Mouse (Mus musculus) heart, adult 2 months (tissue): ENCODE data around the gene Cxcl9. TPM values are rescaled to one million over a fixed set of nuclear protein-coding genes. Genes with fewer than 3 reads are reported as not detected.

Experiments
- DNase-seq, 2 experiments: peaks; one replicate each; pipeline ENCODE4 v3.0.0; 2021
- H3K27ac ChIP-seq: fragments of 200-600 bp; 2 replicates; pipeline ENCODE4 v1.8.1; 2022
- H3K27me3 ChIP-seq: fragments of 200-500 bp; 2 replicates; pipeline ENCODE4 v1.6.1; 2012; ENCODE audit warnings: mild to moderate bottlenecking, low read length, inconsistent platforms, mixed read lengths; ENCODE audit not compliant: control insufficient read depth, insufficient read depth
- H3K36me3 ChIP-seq: fragments of 200-500 bp; 2 replicates; pipeline ENCODE4 v1.6.1; 2012; ENCODE audit warnings: low read length, inconsistent platforms; ENCODE audit not compliant: control insufficient read depth, insufficient read depth
- H3K4me1 ChIP-seq: fragments of 200-500 bp; 2 replicates; pipeline ENCODE4 v1.6.1; 2011; ENCODE audit warnings: low read length; ENCODE audit not compliant: control insufficient read depth, insufficient read depth
- H3K4me3 ChIP-seq: fragments of 200-600 bp; 2 replicates; pipeline ENCODE4 v1.8.1; 2022
- H3K79me2 ChIP-seq: fragments of 200-500 bp; replicated peaks from 2 replicates; pipeline ENCODE4 v1.6.1; 2012; ENCODE audit warnings: mild to moderate bottlenecking, inconsistent platforms, low read length, moderate library complexity, mixed read lengths; ENCODE audit not compliant: control insufficient read depth, insufficient read depth
- H3K9ac ChIP-seq: fragments of 200-500 bp; 2 replicates; pipeline ENCODE4 v1.6.1; 2012; ENCODE audit warnings: low read depth, mild to moderate bottlenecking, control low read depth, inconsistent platforms, low read length, mixed read lengths
- CTCF ChIP-seq: fragments of 200-600 bp; IDR thresholded peaks from 2 replicates; pipeline ENCODE4 v1.8.1; 2022; ENCODE audit warnings: antibody characterized with exemption, mild to moderate bottlenecking, moderate library complexity
- EP300 ChIP-seq: fragments of 200-500 bp; IDR thresholded peaks from 2 replicates; pipeline ENCODE4 v1.6.1; 2011; ENCODE audit warnings: low read depth, low read length, control low read depth; ENCODE audit not compliant: insufficient read depth
- POLR2A ChIP-seq: fragments of 200-500 bp; IDR thresholded peaks from 2 replicates; pipeline ENCODE4 v1.6.1; 2011; ENCODE audit warnings: mild to moderate bottlenecking, low read depth, low read length, control low read depth; ENCODE audit not compliant: insufficient read depth
- WGBS: fragments of 180-500 bp; shearing (Covaris S2); methylation state at CpG from one replicate; pipeline ENCODE4 v1.1.7; 2018; 5-methylcytosine and 5-hydroxymethylcytosine counted together
- intact Hi-C: fragments of 180-260 bp; cut with DNase I; formaldehyde crosslinking; loops from one replicate; pipeline ENCODE4 v1.15.1; 2025
- polyA plus RNA-seq: library from polyadenylated mRNA; depleted of rRNA; stranded (reverse); fragments of >200 nt; gene quantifications from 2 replicates; pipeline ENCODE4 v1.2.3, GENCODE M21; 2012
- total RNA-seq, 2 experiments: library from RNA; stranded (reverse); gene quantifications; 2 replicates each; pipeline ENCODE4 v1.2.3; 2021

Gene Cxcl9
- total and polyA plus RNA-seq, 3 experiments: 2.8 to 21.0 (median 3.0) TPM

- H3K36me3 ChIP-seq: no peaks in the 10 kb centered on the region
- H3K4me1 ChIP-seq: peaks cover 6% of the 10 kb centered on the region
- peak within 1 kb of the TSS; percentile 92 for H3K4me3 ChIP-seq
- H3K79me2 ChIP-seq: no peaks in the 10 kb centered on the region
- 2% methylated on average over 41 of the region's 41 CpGs for WGBS
- TF ChIP-seq POLR2A (0 out of 2 replicates have a peak, but pooled peaks have one; percentile 42), EP300 (peak; percentile 92), CTCF (peak; percentile 86)
- peak within 1 kb of the TSS; percentile 84 for H3K9ac ChIP-seq
- intact Hi-C loops: loop anchor here (2.0 to 10.0 kb wide), 3 partner anchors 31 to 115 kb away; partner anchors contain the start of gene Naaa
- peak within 1 kb of the TSS; percentile 78 for H3K27ac ChIP-seq
- H3K27me3 ChIP-seq: no peaks in the 10 kb centered on the region
- peak; percentile 93 to 94 for DNase-seq
These were observed 18.0 kb downstream of the Cxcl9 start, which contains the start of gene Sdad1 for GRCm38 (mm10) chr5:92309681-92310511. Gene Sdad1, minus strand, starts transcription at chr5:92310479.

- Histone ChIP-seq H3K36me3 (no peaks in the 10 kb centered on the region), H3K9ac (no peak overlapping the region)
- no peak for TF ChIP-seq EP300
- no peak for TF ChIP-seq CTCF
- no peak for TF ChIP-seq POLR2A
These were observed 23.6 kb downstream of the Cxcl9 start for GRCm38 (mm10) chr5:92304291-92304690.

GRCm38 (mm10) chr5:92302149-92302840 is 25.6 kb downstream of the Cxcl9 start:
- no peaks in the 10 kb centered on the region for H3K36me3 ChIP-seq
- H3K27me3 ChIP-seq: no peaks in the 10 kb centered on the region
- WGBS: 52% methylated on average over 13 of the region's 13 CpGs
- TF ChIP-seq EP300 (no peak), POLR2A (no peak), CTCF (no peak)
- no peak overlapping the region for H3K4me3 ChIP-seq
- no peak for DNase-seq
- intact Hi-C loops: loop anchor here (10.0 kb wide), 1 partner anchor 107 kb away; no protein-coding TSS in a partner anchor
- H3K4me1 ChIP-seq: no peaks in the 10 kb centered on the region
- H3K27ac ChIP-seq: no peak overlapping the region
- no peaks in the 10 kb centered on the region for H3K79me2 ChIP-seq
- H3K9ac ChIP-seq: no peak overlapping the region

More at GRCm38 (mm10) chr5:92304291-92304690, 23.6 kb downstream of the Cxcl9 start:
- H3K4me1 ChIP-seq: no peaks in the 10 kb centered on the region
- no peak for DNase-seq
- H3K27me3 ChIP-seq: no peaks in the 10 kb centered on the region
- 78% methylated on average over 3 of the region's 3 CpGs for WGBS
- H3K4me3 ChIP-seq: no peak overlapping the region
- intact Hi-C loops: loop anchor here (10.0 kb wide), 1 partner anchor 109 kb away; no protein-coding TSS in a partner anchor
- no peaks in the 10 kb centered on the region for H3K79me2 ChIP-seq
- no peak overlapping the region for H3K27ac ChIP-seq

DNA sequence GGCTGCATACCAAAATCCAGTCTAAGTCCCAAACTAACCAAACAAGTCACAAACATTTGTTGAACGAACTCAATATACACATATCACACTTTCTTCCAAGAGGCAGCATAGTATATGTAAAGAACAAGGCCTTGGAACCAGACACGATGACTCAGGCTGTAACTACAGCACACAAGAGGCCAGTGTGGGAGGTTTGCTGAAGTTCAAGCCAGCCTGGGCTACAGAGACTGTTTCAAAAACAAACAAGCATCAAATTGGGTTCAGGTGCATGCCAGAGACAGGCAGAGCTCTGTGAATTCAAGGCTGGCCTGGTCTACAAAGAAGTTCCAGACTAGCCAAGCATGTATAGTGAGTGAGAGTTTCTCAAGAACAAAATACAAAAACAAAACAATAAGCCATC is 33.4 kb downstream of the Cxcl9 start:
- Histone ChIP-seq H3K27ac (no peak overlapping the region), H3K36me3 (no peaks in the 10 kb centered on the region), H3K79me2 (no peaks in the 10 kb centered on the region), H3K27me3 (no peaks in the 10 kb centered on the region), H3K4me3 (no peak overlapping the region), H3K9ac (no peak overlapping the region), H3K4me1 (no peaks in the 10 kb centered on the region)
- no peak for DNase-seq
- 88% methylated on average over 2 of the region's 2 CpGs for WGBS
- no peak for TF ChIP-seq CTCF
- no peak for TF ChIP-seq POLR2A
- no peak for TF ChIP-seq EP300
- intact Hi-C loops: no loop called here

DNA sequence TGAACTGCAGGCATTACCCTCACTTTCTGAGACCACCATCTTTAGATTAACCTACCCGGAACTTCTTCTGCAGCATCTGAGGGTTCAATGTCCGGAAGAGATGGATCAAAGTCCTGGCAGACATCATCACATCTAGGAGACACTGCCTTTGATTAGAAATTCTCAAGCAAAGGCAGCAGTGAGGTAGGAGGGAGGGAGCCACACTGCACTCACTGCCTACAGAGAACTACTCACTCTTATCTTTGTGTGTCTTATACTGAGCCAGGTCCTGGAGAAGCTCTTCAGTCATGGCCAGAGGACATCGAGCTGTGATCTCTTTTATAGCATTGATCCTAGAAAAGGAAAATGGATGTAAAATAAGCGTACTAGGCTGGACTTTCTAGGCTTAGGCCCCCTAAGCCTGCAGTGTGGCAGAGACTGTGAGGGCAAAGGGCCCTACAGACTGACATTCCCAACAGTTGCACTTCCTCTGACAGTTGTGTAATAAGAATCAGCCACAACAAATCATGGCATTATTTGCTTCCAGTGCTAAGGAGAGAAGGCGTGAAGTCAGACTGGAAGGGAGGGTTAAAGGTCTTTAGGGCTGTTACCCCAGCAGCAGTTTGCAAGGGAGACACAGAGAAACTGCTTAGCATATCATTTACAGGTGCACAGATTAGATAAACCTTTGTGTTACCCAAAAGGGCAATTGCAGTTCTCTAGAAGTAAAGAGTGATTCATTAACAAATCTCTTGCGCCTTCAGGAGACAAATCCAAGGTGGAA is 36.0 kb downstream of the Cxcl9 start:
- Histone ChIP-seq H3K27ac (no peak overlapping the region), H3K79me2 (no peaks in the 10 kb centered on the region), H3K36me3 (no peaks in the 10 kb centered on the region), H3K27me3 (no peaks in the 10 kb centered on the region), H3K9ac (no peak overlapping the region), H3K4me3 (no peak overlapping the region), H3K4me1 (no peaks in the 10 kb centered on the region)
- TF ChIP-seq CTCF (no peak), EP300 (no peak), POLR2A (no peak)
- WGBS: 92% methylated on average over 6 of the region's 6 CpGs
- no peak for DNase-seq
- intact Hi-C loops: no loop called here
